Mouse (Mus musculus) olfactory bulb, adult 2 months (tissue): Measurements from ENCODE around the gene Hhex.

Source experiments
- CTCF ChIP-seq: fragments of 200-500 bp; IDR thresholded peaks from 2 replicates; pipeline ENCODE4 v1.5.1; 2012; ENCODE audit warnings: low read depth, mild to moderate bottlenecking, low read length, moderate library complexity; ENCODE audit not compliant: insufficient read depth
- POLR2A ChIP-seq: fragments of 200-500 bp; IDR thresholded peaks from 2 replicates; pipeline ENCODE4 v1.6.1; 2012; ENCODE audit warnings: mild to moderate bottlenecking, low read depth, low read length, moderate library complexity; ENCODE audit not compliant: insufficient read depth

- TF ChIP-seq CTCF (no peak), POLR2A (no peak)
Observed at GRCm38 (mm10) chr19:37471680-37472079, 37.1 kb downstream of the Hhex start.
